Mouse (Mus musculus) kidney, postnatal 10 days (tissue): ENCODE measurements around the gene Dnajc1.

Experiments
- DNase-seq: peaks from one replicate; pipeline ENCODE4 v3.0.0; 2021; ENCODE audit warnings: mixed read lengths

Dnajc1 gene

GRCm38 (mm10) chr2:18285175-18285574 lies 107.5 kb downstream of the Dnajc1 start:
- no peak for DNase-seq

GRCm38 (mm10) chr2:18265736-18266135 lies 126.9 kb downstream of the Dnajc1 start:
- DNase-seq, result no peak

- no peak for DNase-seq
Measured at GRCm38 (mm10) chr2:18264579-18264978, 128.1 kb downstream of the Dnajc1 start.

- no peak for DNase-seq
Measured at GRCm38 (mm10) chr2:18262298-18262697, 130.3 kb downstream of the Dnajc1 start.

DNA sequence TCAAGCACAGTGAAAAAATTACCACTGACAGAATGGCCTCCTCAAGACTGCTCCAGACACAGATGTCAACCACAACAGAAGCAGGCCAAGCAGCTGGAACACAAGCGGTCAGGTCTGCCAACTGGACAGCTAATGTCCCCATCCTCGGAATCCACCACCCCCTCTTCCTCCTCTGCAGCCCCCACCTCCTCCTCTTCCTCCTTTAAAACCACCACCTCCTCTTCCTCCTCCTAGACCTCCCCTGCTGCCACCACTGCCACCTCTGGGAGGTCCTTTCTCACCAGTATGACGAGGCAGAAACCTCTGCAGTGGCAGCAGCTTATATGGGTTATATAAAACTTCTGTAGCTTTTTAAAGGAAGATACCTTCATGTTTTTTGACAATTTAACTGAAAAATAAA lies 143.4 kb downstream of the Dnajc1 start:
- DNase-seq, result no peak

- DNase-seq, result no peak
Measured at GRCm38 (mm10) chr2:18235524-18235923, 157.1 kb downstream of the Dnajc1 start.

GRCm38 (mm10) chr2:18232883-18233567 lies 159.6 kb downstream of the Dnajc1 start:
- DNase-seq, result no peak

- DNase-seq, result no peak
Measured at GRCm38 (mm10) chr2:18231143-18231542, 161.5 kb downstream of the Dnajc1 start.

DNA sequence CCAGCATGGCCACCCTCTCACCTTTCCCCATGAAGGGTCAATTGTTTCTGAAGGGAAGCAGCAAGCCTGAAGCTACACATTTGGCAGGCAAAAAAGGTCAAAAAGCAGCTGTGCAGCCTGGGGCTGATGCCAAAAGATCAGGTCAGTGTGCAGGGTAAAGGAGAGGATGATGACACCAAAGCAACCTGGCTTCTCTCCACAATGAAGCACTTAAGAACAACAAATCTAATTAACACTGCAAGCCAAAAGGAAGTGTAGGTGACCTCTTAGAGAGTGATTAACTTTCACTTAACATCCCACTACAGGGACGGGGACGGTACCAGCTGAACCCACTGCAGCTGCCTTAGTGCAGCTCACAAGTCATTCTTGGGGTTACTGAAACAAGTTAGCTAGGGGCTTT lies 163.4 kb downstream of the Dnajc1 start:
- peak; percentile 49 for DNase-seq

DNA sequence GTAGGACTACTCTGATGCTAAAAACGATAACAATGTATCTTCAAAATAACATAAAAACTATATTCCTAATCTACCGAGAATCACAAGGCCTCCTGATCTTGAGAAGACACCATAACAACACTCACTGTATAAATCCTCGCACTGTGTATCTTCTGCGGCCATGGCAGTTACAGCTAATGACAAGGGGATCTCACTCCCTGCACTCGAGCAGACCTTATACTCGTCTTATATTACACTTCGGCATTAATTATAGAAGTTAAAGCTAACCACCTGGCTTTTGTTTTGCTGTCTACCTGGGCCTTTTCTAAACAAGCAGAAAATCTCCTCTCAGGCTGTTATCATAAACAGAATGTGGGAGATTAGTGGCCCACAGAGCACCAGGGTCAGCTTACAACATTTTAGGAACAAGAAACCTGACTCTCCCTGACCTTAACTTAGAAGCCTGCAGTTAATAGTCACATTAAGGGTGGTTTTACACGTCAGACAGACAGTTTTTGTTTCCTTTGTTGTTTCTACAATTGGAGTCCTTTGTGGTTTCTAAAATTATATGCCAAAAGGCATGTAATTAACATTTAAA lies 164.1 kb downstream of the Dnajc1 start:
- DNase-seq, result no peak

GRCm38 (mm10) chr2:18219569-18219968 lies 173.1 kb downstream of the Dnajc1 start:
- no peak for DNase-seq

DNA sequence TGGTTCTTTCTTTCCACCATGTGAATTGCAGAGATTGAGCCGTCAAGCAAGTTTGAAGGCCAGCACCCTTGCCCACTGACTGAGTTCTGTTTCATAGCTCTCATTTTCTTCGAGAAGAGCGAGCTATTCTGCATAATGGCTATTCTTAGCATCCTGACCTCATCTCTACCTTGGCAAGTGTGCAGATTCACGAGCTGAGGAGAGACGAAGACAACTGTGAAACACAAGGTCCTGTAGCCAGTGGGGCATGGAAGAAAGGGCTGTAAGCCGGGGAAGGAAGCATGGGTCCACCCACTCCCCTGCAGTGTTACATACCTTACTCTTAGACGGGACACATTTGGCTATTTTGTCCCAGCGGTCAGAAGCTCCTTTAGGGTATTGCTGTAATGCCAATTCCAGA lies 173.5 kb downstream of the Dnajc1 start:
- no peak for DNase-seq

DNA sequence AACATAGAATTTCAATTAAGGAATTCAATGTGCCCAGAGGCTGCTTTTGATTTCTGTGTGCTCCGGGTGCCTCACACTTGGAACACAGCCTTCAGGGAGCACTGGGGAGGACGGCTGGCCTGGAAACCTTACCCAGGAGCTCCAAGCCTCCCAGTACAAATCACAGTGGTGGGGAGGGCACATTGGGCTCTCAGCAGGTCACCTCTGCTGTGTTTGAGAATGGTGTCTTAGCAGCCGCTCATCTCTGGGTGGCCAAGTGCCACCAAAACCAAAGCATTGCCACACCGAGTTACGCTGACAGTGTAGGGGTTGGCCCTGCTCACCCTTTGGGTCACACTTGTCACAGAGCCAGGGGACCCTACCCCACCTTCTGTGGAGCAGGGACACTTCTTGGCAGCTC lies 174.1 kb downstream of the Dnajc1 start:
- DNase-seq, result no peak

DNA sequence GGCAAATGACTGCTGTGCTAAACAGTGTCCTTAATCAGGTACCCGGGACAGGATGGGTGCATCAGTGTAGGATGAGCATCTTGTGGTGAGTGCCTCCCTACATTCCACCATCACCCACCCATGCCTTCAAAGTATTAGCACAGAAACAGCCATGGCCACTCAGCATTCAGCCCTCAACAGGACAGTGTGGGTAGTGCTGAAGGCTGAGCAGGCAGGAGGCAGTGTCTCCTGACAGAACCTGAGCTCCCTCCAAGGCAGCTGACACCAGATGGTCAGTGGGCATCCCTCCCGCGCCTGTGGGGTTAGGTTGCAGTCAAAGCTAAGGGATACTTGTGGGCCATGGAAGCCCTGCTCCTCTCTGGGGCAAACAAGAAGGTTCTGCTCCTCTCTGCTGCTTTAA lies 174.8 kb downstream of the Dnajc1 start:
- DNase-seq, result no peak

- DNase-seq, result no peak
Measured at GRCm38 (mm10) chr2:18214031-18214430, 178.6 kb downstream of the Dnajc1 start.

- DNase-seq, result no peak
Measured at GRCm38 (mm10) chr2:18209948-18210347, 182.7 kb downstream of the Dnajc1 start.

- DNase-seq, result no peak
Measured at GRCm38 (mm10) chr2:18209211-18209823, 183.3 kb downstream of the Dnajc1 start.

DNA sequence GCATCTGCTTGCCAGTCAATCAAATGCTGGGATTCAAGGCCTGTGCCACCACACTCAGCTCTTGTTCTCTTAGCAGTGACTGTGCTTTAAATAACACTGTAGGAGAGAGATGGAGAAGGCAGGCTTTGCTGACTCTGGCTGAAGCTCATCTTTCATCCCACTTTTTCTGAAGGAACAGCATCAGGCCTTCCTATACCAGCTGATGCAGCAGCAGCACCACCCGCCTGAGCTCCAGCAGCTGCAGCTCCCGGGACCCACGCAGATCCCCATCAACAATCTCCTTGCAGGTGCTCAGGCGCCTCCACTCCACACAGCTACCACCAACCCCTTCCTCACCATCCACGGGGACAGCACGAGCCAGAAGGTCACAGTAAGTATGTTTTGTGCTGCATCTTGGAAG lies 184.1 kb downstream of the Dnajc1 start:
- DNase-seq, result no peak

- no peak for DNase-seq
Measured at GRCm38 (mm10) chr2:18206811-18207210, 185.8 kb downstream of the Dnajc1 start.

GRCm38 (mm10) chr2:18205118-18205517 lies 187.5 kb downstream of the Dnajc1 start:
- peak; percentile 73 for DNase-seq

DNA sequence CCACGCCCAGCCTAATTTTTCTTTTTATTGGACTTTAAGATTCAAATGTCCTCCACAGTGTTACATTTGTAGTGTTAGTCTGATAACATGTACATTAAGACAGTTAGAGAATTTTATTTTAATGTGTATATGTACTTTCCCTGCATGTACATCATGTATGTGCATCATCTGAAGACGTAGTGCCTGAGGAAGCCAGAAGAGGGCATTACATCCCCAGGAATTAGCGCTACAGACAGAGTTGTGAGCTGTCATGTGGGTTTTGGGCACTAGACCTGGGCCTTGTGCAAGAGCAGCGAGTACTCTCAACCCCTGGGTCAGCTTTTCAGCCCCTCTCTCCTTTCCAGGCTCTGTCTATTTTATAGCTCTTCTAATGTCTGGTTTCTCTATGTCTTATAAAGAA lies 189.7 kb downstream of the Dnajc1 start:
- no peak for DNase-seq

DNA sequence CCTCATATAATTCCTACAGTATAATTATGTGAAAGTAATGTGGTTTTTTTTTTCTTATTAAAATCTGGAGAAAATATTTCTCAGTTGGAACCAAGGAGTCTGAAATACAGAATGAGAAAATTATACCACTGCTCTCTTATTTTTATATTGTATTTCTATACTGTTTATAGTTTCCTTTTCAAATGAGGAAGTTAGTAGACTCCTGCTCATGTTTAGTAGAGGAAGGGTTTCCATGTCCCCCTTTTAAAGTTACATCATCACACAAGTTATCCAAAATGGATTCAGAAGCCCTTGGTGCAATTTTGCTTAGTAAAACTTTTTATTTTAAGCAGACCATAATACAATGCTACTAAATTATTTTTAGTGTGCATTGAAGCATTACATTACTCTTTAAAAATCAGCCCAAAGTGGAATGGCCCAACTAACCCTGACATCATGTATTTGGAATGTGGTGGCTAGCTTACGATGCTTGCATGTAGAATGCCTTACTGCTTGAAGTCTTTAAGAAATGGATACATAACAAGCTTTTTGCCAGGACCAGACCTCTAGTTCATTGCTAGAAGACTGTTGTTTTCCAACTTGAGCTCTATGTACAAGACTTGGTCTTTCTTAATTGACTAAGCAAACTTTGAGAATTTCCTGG lies 190.7 kb downstream of the Dnajc1 start:
- DNase-seq, result no peak

DNA sequence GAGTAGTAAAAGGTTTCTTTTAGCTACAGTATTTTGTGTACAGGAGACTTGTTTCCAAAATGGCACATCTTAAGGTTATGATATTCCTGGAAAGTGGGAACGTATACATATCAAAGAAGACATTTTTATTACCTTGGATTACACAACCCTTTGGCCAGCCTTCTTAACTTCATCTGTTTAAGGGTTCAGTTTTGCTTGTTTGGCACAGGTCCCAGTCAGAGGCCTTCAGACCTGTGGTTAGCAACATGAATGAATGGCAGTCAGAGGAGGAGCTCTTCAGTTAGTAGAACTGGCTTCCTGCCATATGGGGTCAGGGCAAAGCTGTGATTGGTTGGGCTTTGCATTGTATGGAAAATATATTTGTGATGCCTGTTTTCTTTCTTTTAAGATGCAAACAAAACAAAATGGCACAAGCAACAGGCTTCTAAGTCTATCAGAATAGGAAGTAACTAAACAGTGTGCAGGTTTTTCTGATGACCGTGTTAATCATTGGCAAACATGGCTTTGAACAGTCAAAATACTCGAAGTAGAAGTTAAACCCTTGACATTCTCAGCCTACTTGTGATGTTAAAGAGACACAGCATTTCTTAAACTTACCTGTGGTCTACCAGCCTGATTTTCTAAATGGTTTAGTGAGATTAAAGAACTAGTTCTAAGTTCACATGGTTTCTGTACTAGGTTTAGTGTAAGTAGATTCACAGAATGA lies 196.8 kb downstream of the Dnajc1 start:
- peak; percentile 74 for DNase-seq
